Comparison of ENCODE assay signal across 8 mouse cellular contexts in genomic region chr5:108693872-108694288, GRCm38 (mm10). TPM values are rescaled to one million over a fixed set of nuclear protein-coding genes. Genes with fewer than 3 reads are reported as not detected.
DNase-seq lines count a peak whose midpoint lies in the region; ATAC-seq and TF ChIP-seq lines count a peak whose summit lies in the region.

No protein-coding gene starts in this region.

- TF ChIP-seq POLR2A in heart, adult 2 months (IDR thresholded peaks at IDR 0.05; ENCODE audit: insufficient read depth, low read depth, low read length): no peak
- TF ChIP-seq POLR2A in kidney, adult 2 months (IDR thresholded peaks at IDR 0.05; ENCODE audit: low read depth, low read length): no peak

- H3K27ac ChIP-seq in embryonic facial prominence, embryonic 10.5 days (replicated peaks): peak overlapping the region; percentile 92
- no peak overlapping the region; the same call in 1 of the 2 replicates for H3K27ac ChIP-seq in heart, adult 2 months
- H3K27ac ChIP-seq in kidney, adult 2 months (ENCODE audit: insufficient read depth, low read depth, low read length): no peak overlapping the region
- peak overlapping the region; percentile 76 for H3K27ac ChIP-seq in liver, embryonic 13.5 days
- H3K27ac ChIP-seq in stomach, embryonic 14.5 days (ENCODE audit: low read length): no peak overlapping the region

- peak overlapping the region; percentile 99 for H3K4me2 ChIP-seq in liver, embryonic 13.5 days
- peak overlapping the region; percentile 76 for H3K4me2 ChIP-seq in stomach, embryonic 14.5 days (replicated peaks; ENCODE audit: low read depth, low read length)

- peak overlapping the region; percentile 92 for H3K9ac ChIP-seq in heart, adult 2 months (ENCODE audit: low read depth, low read length)
- peak overlapping the region; percentile 89 for H3K9ac ChIP-seq in liver, embryonic 13.5 days
- peak overlapping the region; percentile 81 for H3K9ac ChIP-seq in stomach, embryonic 14.5 days (replicated peaks; ENCODE audit: low read depth, low read length)

- H3K4me3 ChIP-seq in embryonic facial prominence, embryonic 10.5 days: peak overlapping the region; percentile 88
- peak overlapping the region; percentile 75 for H3K4me3 ChIP-seq in heart, adult 2 months
- peak overlapping the region; percentile 77 for H3K4me3 ChIP-seq in kidney, adult 2 months (ENCODE audit: insufficient read depth, low read depth, low read length)
- peak overlapping the region; percentile 90 for H3K4me3 ChIP-seq in liver, embryonic 13.5 days (replicated peaks)
- H3K4me3 ChIP-seq in stomach, embryonic 14.5 days (ENCODE audit: low read depth, low read length): peak overlapping the region; percentile 77

- WGBS in embryonic facial prominence, embryonic 10.5 days: 1% methylated on average over 43 of the region's 43 CpGs
- under 1% methylated on average over 43 of the region's 43 CpGs for WGBS in heart, adult 2 months
- under 1% methylated on average over 43 of the region's 43 CpGs for WGBS in kidney, adult 2 months
- WGBS in liver, embryonic 13.5 days (ENCODE audit: insufficient replicate concordance): under 1% methylated on average over 43 of the region's 43 CpGs
- whole genome bisulfite sequencing in stomach, embryonic 14.5 days: 1% methylated on average over 38 of the region's 43 CpGs

- no peak for TF ChIP-seq CTCF in heart, adult 2 months (IDR thresholded peaks at IDR 0.05)
- TF ChIP-seq CTCF in kidney, adult 2 months (conservative IDR thresholded peaks at IDR 0.05; ENCODE audit: insufficient read depth, insufficient read length, low read depth, low read length): no peak

- peaks cover 22% of the 10 kb centered on the region for H3K36me3 ChIP-seq in embryonic facial prominence, embryonic 10.5 days (replicated peaks)
- no peaks in the 10 kb centered on the region for H3K36me3 ChIP-seq in heart, adult 2 months (ENCODE audit: control insufficient read depth, insufficient read depth, low read length)
- H3K36me3 ChIP-seq in kidney, adult 2 months (ENCODE audit: control insufficient read depth, insufficient read depth, low read length): no peaks in the 10 kb centered on the region
- H3K36me3 ChIP-seq in liver, embryonic 13.5 days: no peaks in the 10 kb centered on the region
- no peaks in the 10 kb centered on the region for H3K36me3 ChIP-seq in stomach, embryonic 14.5 days (ENCODE audit: control insufficient read depth, insufficient read depth, low read length)

- TF ChIP-seq EP300 in heart, adult 2 months (IDR thresholded peaks at IDR 0.05; ENCODE audit: insufficient read depth, low read depth, low read length): no peak

- no peaks in the 10 kb centered on the region for H3K9me3 ChIP-seq in embryonic facial prominence, embryonic 10.5 days
- no peaks in the 10 kb centered on the region for H3K9me3 ChIP-seq in liver, embryonic 13.5 days (replicated peaks)
- no peaks in the 10 kb centered on the region for H3K9me3 ChIP-seq in stomach, embryonic 14.5 days (ENCODE audit: control insufficient read depth, low read depth, low read length)

- ATAC-seq in liver, embryonic 13.5 days (ENCODE audit: low read depth): peak; percentile 94
- ATAC-seq in stomach, embryonic 14.5 days (ENCODE audit: insufficient number of reproducible peaks, insufficient read depth, low FRiP score, low read depth): peak; percentile 95

- no peaks in the 10 kb centered on the region for H3K79me2 ChIP-seq in heart, adult 2 months (replicated peaks; ENCODE audit: control insufficient read depth, insufficient read depth, low read length)

- DNase-seq in 3134 (ENCODE audit: extremely low read depth, insufficient read length, low spot score) (peak; percentile 92), ZHBTc4 (ENCODE audit: low read depth, low spot score) (peak; percentile 97)
- DNase-seq in embryonic facial prominence, embryonic 10.5 days (ENCODE audit: low spot score): peak; percentile 97
- peak; percentile 88 to 91 for DNase-seq in heart, adult 2 months
- DNase-seq in kidney, adult 2 months: peak; percentile 91
- DNase-seq in liver, embryonic 13.5 days: peak; percentile 84
- peak; percentile 60 to 79 for DNase-seq in natural killer cell, adult 2 months (ENCODE audit: low spot score in 2 of 2)

- H3K27me3 ChIP-seq in embryonic facial prominence, embryonic 10.5 days (replicated peaks; ENCODE audit: low read depth, poor library complexity, severe bottlenecking): peaks cover 36% of the 10 kb centered on the region
- no peaks in the 10 kb centered on the region for H3K27me3 ChIP-seq in heart, adult 2 months (ENCODE audit: control insufficient read depth, insufficient read depth, low read length)
- no peaks in the 10 kb centered on the region for H3K27me3 ChIP-seq in kidney, adult 2 months (replicated peaks; ENCODE audit: control insufficient read depth, insufficient read depth, low read length)
- peaks cover 5% of the 10 kb centered on the region; the same call in 1 of the 2 replicates for H3K27me3 ChIP-seq in liver, embryonic 13.5 days
- no peaks in the 10 kb centered on the region for H3K27me3 ChIP-seq in stomach, embryonic 14.5 days (ENCODE audit: control insufficient read depth, insufficient read depth, low read length)

- intact Hi-C loops in heart, adult 2 months (cut with DNase I): loop anchor here (2.0 kb wide), 2 partner anchors 17 to 65 kb away; partner anchors contain the start of genes Gak and Tmem175

- peaks cover 61% of the 10 kb centered on the region for H3K4me1 ChIP-seq in embryonic facial prominence, embryonic 10.5 days
- H3K4me1 ChIP-seq in heart, adult 2 months (ENCODE audit: control insufficient read depth, insufficient read depth, low read length): peaks cover 5% of the 10 kb centered on the region
- H3K4me1 ChIP-seq in kidney, adult 2 months (ENCODE audit: control insufficient read depth, insufficient read depth, low read length): peaks cover 3% of the 10 kb centered on the region; the same call in 1 of the 2 replicates
- H3K4me1 ChIP-seq in liver, embryonic 13.5 days (replicated peaks): peaks cover 64% of the 10 kb centered on the region
- H3K4me1 ChIP-seq in stomach, embryonic 14.5 days (ENCODE audit: control insufficient read depth, insufficient read depth, low read length): peaks cover 36% of the 10 kb centered on the region; the same call in 1 of the 2 replicates

RNA-seq across cellular contexts. Expression of gene Fgfrl1, which starts 1.7 kb away (rescaled TPM):
- 28.9 and 34.0 TPM in 2 replicates for polyA plus RNA-seq in embryonic facial prominence, embryonic 10.5 days (2016; fragmentation: Nextera tagmentation; extraction: Ambion mirVana)
- 10 to 100 TPM; 17.6 to 21.6 TPM for total RNA-seq in heart, adult 2 months (2021)
- 33.5 and 36.5 TPM in 2 replicates for polyA plus RNA-seq in heart, adult 2 months (2012; rRNA removed)
- polyA plus RNA-seq in kidney, adult 2 months (2012; rRNA removed): 65.1 and 74.8 TPM in 2 replicates
- 7.5 and 8.8 TPM in 2 replicates for polyA plus RNA-seq in liver, embryonic 13.5 days (2015; fragmentation: Nextera tagmentation; extraction: Ambion mirVana)
- 13.0 and 17.1 TPM in 2 replicates for polyA plus RNA-seq in stomach, embryonic 14.5 days (2014; fragmentation: Nextera tagmentation; extraction: Ambion mirVana)

RNA-seq across cellular contexts. Expression of gene Slc26a1, which starts 18.5 kb away (rescaled TPM):
- polyA plus RNA-seq in embryonic facial prominence, embryonic 10.5 days (2016; fragmentation: Nextera tagmentation; extraction: Ambion mirVana): 0.55 and 0.92 TPM in 2 replicates
- not detected for total RNA-seq in heart, adult 2 months (2021)
- polyA plus RNA-seq in heart, adult 2 months (2012; rRNA removed): 0.06 and 0.12 TPM in 2 replicates
- polyA plus RNA-seq in kidney, adult 2 months (2012; rRNA removed): 257 and 309 TPM in 2 replicates
- 12.0 and 12.7 TPM in 2 replicates for polyA plus RNA-seq in liver, embryonic 13.5 days (2015; fragmentation: Nextera tagmentation; extraction: Ambion mirVana)
- 1.1 and 1.9 TPM in 2 replicates for polyA plus RNA-seq in stomach, embryonic 14.5 days (2014; fragmentation: Nextera tagmentation; extraction: Ambion mirVana)

RNA-seq across cellular contexts. Expression of gene Dgkq, which starts 24.4 kb away (rescaled TPM):
- polyA plus RNA-seq in embryonic facial prominence, embryonic 10.5 days (2016; fragmentation: Nextera tagmentation; extraction: Ambion mirVana): 12.5 and 14.5 TPM in 2 replicates
- 1 to 10 TPM; 5.0 to 6.6 TPM for total RNA-seq in heart, adult 2 months (2021)
- 9.2 and 15.6 TPM in 2 replicates for polyA plus RNA-seq in heart, adult 2 months (2012; rRNA removed)
- polyA plus RNA-seq in kidney, adult 2 months (2012; rRNA removed): 27.9 and 34.8 TPM in 2 replicates
- 2.9 and 3.6 TPM in 2 replicates for polyA plus RNA-seq in liver, embryonic 13.5 days (2015; fragmentation: Nextera tagmentation; extraction: Ambion mirVana)
- polyA plus RNA-seq in stomach, embryonic 14.5 days (2014; fragmentation: Nextera tagmentation; extraction: Ambion mirVana): 9.1 and 11.6 TPM in 2 replicates

RNA-seq across cellular contexts. Expression of gene Idua, which starts 33.7 kb away (rescaled TPM):
- 9.3 and 9.6 TPM in 2 replicates for polyA plus RNA-seq in embryonic facial prominence, embryonic 10.5 days (2016; fragmentation: Nextera tagmentation; extraction: Ambion mirVana)
- 10 to 100 TPM; 21.7 to 23.2 TPM for total RNA-seq in heart, adult 2 months (2021)
- 30.4 and 33.3 TPM in 2 replicates for polyA plus RNA-seq in heart, adult 2 months (2012; rRNA removed)
- polyA plus RNA-seq in kidney, adult 2 months (2012; rRNA removed): 9.1 and 12.7 TPM in 2 replicates
- 3.4 and 3.8 TPM in 2 replicates for polyA plus RNA-seq in liver, embryonic 13.5 days (2015; fragmentation: Nextera tagmentation; extraction: Ambion mirVana)
- 13.4 and 18.0 TPM in 2 replicates for polyA plus RNA-seq in stomach, embryonic 14.5 days (2014; fragmentation: Nextera tagmentation; extraction: Ambion mirVana)

Comparison
In these comparisons a context has a peak if more than half of its experiments do, and no peak if none do; other contexts are left out.
1. H3K27ac ChIP-seq: peak in embryonic facial prominence, embryonic 10.5 days (single experiment) and liver, embryonic 13.5 days (single experiment); none in heart, adult 2 months (single experiment), kidney, adult 2 months (single experiment) and stomach, embryonic 14.5 days (single experiment).
2. RNA of gene Slc26a1, which starts 18.5 kb away (polyA plus RNA-seq): 257 to 309 TPM in kidney, adult 2 months; 12.0 to 12.7 TPM in liver, embryonic 13.5 days, 1.1 to 1.9 TPM in stomach, embryonic 14.5 days, 0.55 to 0.92 TPM in embryonic facial prominence, embryonic 10.5 days and 0.06 to 0.12 TPM in heart, adult 2 months; every median in the first group is over 10 times any median in the second.
3. Peak in every context shown above with its lines, with median percentiles within 50 percentile points of each other: DNase-seq, H3K4me3 ChIP-seq and H3K9ac ChIP-seq.